Mouse (Mus musculus) ES-E14 (cell line): ENCODE data around the gene Tctn1. TPM values are rescaled to one million over a fixed set of nuclear protein-coding genes. Genes with fewer than 3 reads are reported as not detected.

Source experiments
- DNase-seq: peaks from one replicate; pipeline ENCODE4 v3.0.0-alpha.2; 2013; ENCODE audit warnings: low read depth, low spot score
- H3K27ac ChIP-seq: 2 replicates; pipeline ENCODE4 v1.5.1; 2012; ENCODE audit warnings: low read depth, mild to moderate bottlenecking, low read length, moderate library complexity, mixed read lengths; ENCODE audit not compliant: poor library complexity, insufficient read depth, severe bottlenecking
- H3K36me3 ChIP-seq: 2 replicates; pipeline ENCODE4 v1.6.1; 2012; ENCODE audit warnings: mild to moderate bottlenecking, low read length, moderate library complexity, mixed read lengths; ENCODE audit not compliant: control insufficient read depth, poor library complexity, insufficient read depth, severe bottlenecking
- H3K4me1 ChIP-seq, 2 experiments: fragments of 150-350 bp in 1 of 2; sonication (generic) in 1 of 2; 2 replicates each; pipeline ENCODE4 v1.6.1; 2012; ENCODE audit warnings: low read length in 2 of 2, mild to moderate bottlenecking in 1 of 2, mixed read lengths in 1 of 2; ENCODE audit not compliant: control insufficient read depth in 2 of 2, insufficient read depth in 2 of 2, poor library complexity in 1 of 2
- H3K4me3 ChIP-seq, 2 experiments: fragments of 150-350 bp in 1 of 2; sonication (generic) in 1 of 2; 2 replicates each; pipeline ENCODE4 v1.5.1; 2012; ENCODE audit warnings: low read length in 2 of 2, low read depth in 1 of 2, mild to moderate bottlenecking in 1 of 2, mixed read lengths in 1 of 2; ENCODE audit not compliant: insufficient read depth in 1 of 2, poor library complexity in 1 of 2, severe bottlenecking in 1 of 2
- H3K9ac ChIP-seq: 2 replicates; pipeline ENCODE4 v1.6.1; 2012; ENCODE audit warnings: low read depth, mild to moderate bottlenecking, low read length, mixed read lengths; ENCODE audit not compliant: poor library complexity, insufficient read depth, severe bottlenecking
- H3K9me3 ChIP-seq: fragments of 150-350 bp; sonication (generic); 2 replicates; pipeline ENCODE4 v1.6.1; 2012; ENCODE audit warnings: low read depth, mild to moderate bottlenecking, low read length; ENCODE audit not compliant: control insufficient read depth, insufficient read depth
- CHD2 ChIP-seq: IDR thresholded peaks from 2 replicates; pipeline ENCODE4 v1.6.1; 2014; ENCODE audit warnings: mild to moderate bottlenecking, low read depth, low read length, inconsistent platforms
- HCFC1 ChIP-seq: IDR thresholded peaks from 2 replicates; pipeline ENCODE4 v1.6.1; 2012; ENCODE audit warnings: low read length, inconsistent platforms, borderline replicate concordance; ENCODE audit not compliant: insufficient read depth
- MAFK ChIP-seq: IDR thresholded peaks from 2 replicates; pipeline ENCODE4 v1.6.1; 2014; ENCODE audit warnings: mild to moderate bottlenecking, low read depth, low read length, inconsistent platforms; ENCODE audit not compliant: insufficient read depth
- ZC3H11A ChIP-seq: IDR thresholded peaks from 2 replicates; pipeline ENCODE4 v1.6.1; 2012; ENCODE audit warnings: low read depth, mild to moderate bottlenecking, inconsistent platforms, low read length, borderline replicate concordance
- ZNF384 ChIP-seq: IDR thresholded peaks from 2 replicates; pipeline ENCODE4 v1.6.1; 2012; ENCODE audit warnings: low read depth, low read length, inconsistent platforms
- in situ Hi-C, 2 experiments: fragments of 600-800 bp; cut with MboI; formaldehyde crosslinking; loops; one replicate each; pipeline ENCODE4 v1.15.1; 2025; ENCODE audit warnings: low sequenced_read_pairs in 2 of 2, inconsistent platforms in 1 of 2; ENCODE audit not compliant: unreplicated experiment in 2 of 2
- total RNA-seq: library from RNA; depleted of rRNA; stranded (reverse); fragments of 300-350 nt; gene quantifications from 2 replicates; pipeline ENCODE4 v1.2.3, GENCODE M21; 2012

The Tctn1 gene
- total RNA-seq, 1 experiment = 15.4 TPM

DNA sequence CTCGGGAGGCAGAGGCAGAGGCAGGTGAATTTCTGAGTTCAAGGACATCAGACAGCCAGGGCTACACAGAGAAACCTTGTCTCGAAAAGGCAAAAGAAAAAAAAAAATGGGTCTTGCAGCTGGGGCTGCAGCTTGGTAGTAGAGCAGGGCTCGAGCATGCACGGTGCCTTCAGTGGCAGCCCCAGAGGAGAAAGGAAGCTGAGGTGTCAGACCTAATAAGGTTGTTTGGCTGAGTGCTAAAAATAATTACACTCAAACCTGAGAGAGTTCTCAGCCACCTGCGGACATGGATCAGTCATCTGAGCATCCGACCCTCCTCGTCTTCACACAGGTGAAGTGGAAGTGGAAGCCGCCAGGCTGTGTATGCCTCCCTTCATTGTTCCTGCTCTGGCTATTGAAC, 46.4 kb upstream of the Tctn1 start:
- peaks cover 3 to 14% of the 10 kb centered on the region in 2 experiments; a peak in 3 of 4 replicates for H3K4me1 ChIP-seq
- H3K9me3 ChIP-seq = no peaks in the 10 kb centered on the region
- in situ Hi-C loops = no loop called here
- H3K36me3 ChIP-seq = peaks cover 30% of the 10 kb centered on the region; the same call in 1 of the 2 replicates
- no peak overlapping the region for H3K27ac ChIP-seq
- H3K9ac ChIP-seq = no peak overlapping the region
- TF ChIP-seq ZC3H11A (no peak), HCFC1 (no peak), ZNF384 (no peak), MAFK (no peak), CHD2 (no peak)
- no peak for DNase-seq
- no peak overlapping the region for H3K4me3 ChIP-seq

DNA sequence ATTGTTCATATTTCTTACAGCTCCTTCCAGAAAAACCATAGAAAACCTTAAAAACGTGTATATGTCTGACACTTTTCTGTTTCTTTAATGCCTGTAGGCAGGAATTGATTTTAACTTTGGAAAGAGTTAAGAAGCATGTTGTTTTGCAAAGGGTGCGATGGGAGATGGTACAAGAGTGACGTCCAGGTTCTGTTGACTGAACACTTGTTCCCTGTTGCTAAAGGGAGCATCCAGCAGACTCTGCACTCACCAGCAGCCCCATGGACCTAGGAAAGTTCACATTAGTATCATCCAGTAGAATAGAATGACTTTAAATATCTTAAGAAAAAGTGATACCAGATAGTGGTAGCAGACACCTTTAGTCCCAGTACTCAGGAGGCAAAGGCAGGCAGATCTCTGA, 42.3 kb upstream of the Tctn1 start:
- no peak overlapping the region for H3K9ac ChIP-seq
- no peak overlapping the region for H3K4me3 ChIP-seq
- no peaks in the 10 kb centered on the region for H3K9me3 ChIP-seq
- no peak for TF ChIP-seq MAFK
- TF ChIP-seq ZC3H11A = no peak
- no peak for TF ChIP-seq HCFC1
- no peak for TF ChIP-seq ZNF384
- no peak for TF ChIP-seq CHD2
- DNase-seq = no peak
- peaks cover 9 to 10% of the 10 kb centered on the region in 2 experiments for H3K4me1 ChIP-seq
- no peak overlapping the region for H3K27ac ChIP-seq
- peaks cover 11% of the 10 kb centered on the region; the same call in 1 of the 2 replicates for H3K36me3 ChIP-seq
- in situ Hi-C loops = no loop called here

DNA sequence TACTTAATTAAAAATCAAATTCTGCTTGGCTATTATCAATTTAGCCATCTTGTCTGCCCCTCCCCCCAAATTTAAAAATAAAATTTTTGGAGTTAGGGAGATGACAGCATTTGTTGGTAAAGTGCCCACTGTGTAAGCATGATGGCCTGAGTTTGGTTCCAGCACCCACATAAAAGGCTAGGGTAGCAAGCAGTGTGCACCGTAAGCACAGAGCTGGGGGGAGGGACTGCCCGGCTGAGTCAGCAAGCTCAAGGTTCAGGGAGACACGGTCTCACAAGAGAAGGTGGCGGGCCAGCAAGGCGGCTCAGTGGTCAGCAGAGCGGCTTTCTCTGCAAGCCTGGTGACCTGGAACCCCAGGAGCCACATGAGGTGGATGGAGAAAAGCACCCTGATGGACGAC, 41.2 kb upstream of the Tctn1 start:
- no peak for DNase-seq
- H3K4me3 ChIP-seq = no peak overlapping the region
- H3K9me3 ChIP-seq = no peaks in the 10 kb centered on the region
- no peak overlapping the region for H3K27ac ChIP-seq
- peaks cover 9 to 10% of the 10 kb centered on the region in 2 experiments for H3K4me1 ChIP-seq
- in situ Hi-C loops = no loop called here
- peaks cover 7% of the 10 kb centered on the region; the same call in 1 of the 2 replicates for H3K36me3 ChIP-seq
- no peak overlapping the region for H3K9ac ChIP-seq
- TF ChIP-seq CHD2 (no peak), ZNF384 (no peak), MAFK (0 out of 2 replicates have a peak, but pooled peaks have one; percentile 29)

DNA sequence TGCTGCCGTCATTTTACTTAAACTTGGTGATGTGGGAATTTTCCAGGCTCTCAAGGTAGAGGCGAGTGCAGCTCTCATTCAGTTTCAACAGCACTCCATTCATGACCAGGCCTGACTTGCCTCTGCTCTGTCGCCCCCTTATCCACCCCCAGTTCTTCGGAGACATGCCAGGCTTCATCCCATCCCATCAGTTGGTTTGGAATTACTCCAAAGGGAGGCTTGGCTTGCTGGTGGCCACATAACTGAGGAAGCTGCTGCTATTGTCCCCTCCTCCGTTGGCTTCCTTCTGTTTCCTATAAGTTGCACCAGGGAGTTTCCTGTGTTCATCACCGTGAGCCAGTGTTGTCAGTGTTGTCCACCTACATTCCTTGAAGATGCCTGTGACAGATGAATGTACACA, 40.3 kb upstream of the Tctn1 start:
- DNase-seq = no peak
- Histone ChIP-seq H3K9me3 (no peaks in the 10 kb centered on the region), H3K4me1 (peaks cover 9 to 13% of the 10 kb centered on the region in 2 experiments), H3K36me3 (peaks cover 6% of the 10 kb centered on the region; the same call in 1 of the 2 replicates), H3K4me3 (no peak overlapping the region), H3K27ac (no peak overlapping the region; the same call in 1 of the 2 replicates), H3K9ac (no peak overlapping the region)
- in situ Hi-C loops = no loop called here
- TF ChIP-seq ZC3H11A = no peak
- TF ChIP-seq CHD2 = no peak
- no peak for TF ChIP-seq HCFC1
- TF ChIP-seq MAFK = no peak
- no peak for TF ChIP-seq ZNF384

DNA sequence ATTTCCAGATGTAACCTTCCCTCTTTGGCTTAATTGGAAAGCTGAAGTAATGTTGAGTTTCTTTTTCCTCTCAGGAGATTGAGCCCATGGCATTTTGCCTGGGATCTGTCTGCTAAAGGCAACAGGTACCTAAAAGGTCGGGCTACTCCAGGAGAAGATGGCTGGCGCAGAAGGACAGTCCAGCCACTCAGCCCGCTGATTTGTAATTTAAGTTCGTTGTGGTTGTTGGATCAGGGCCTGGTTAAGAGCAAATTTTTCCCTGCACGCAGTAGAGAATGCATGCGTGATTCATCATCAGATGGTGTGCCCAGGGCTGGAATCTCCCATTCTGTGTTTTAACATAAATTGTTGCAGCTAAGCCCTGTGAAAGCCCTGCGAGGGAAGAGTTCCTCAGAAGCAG, 39.7 kb upstream of the Tctn1 start:
- no peak overlapping the region; the same call in 1 of the 2 replicates for H3K27ac ChIP-seq
- H3K36me3 ChIP-seq = peaks cover 4% of the 10 kb centered on the region; the same call in 1 of the 2 replicates
- no peaks in the 10 kb centered on the region for H3K9me3 ChIP-seq
- H3K4me3 ChIP-seq = no peak overlapping the region
- H3K9ac ChIP-seq = no peak overlapping the region
- TF ChIP-seq MAFK (no peak), ZNF384 (no peak), ZC3H11A (no peak), HCFC1 (no peak)
- in situ Hi-C loops = no loop called here
- peaks cover 9 to 13% of the 10 kb centered on the region in 2 experiments for H3K4me1 ChIP-seq
- no peak for DNase-seq
